Mouse (Mus musculus): ENCODE measurements around the gene Gpr108.

DNA sequence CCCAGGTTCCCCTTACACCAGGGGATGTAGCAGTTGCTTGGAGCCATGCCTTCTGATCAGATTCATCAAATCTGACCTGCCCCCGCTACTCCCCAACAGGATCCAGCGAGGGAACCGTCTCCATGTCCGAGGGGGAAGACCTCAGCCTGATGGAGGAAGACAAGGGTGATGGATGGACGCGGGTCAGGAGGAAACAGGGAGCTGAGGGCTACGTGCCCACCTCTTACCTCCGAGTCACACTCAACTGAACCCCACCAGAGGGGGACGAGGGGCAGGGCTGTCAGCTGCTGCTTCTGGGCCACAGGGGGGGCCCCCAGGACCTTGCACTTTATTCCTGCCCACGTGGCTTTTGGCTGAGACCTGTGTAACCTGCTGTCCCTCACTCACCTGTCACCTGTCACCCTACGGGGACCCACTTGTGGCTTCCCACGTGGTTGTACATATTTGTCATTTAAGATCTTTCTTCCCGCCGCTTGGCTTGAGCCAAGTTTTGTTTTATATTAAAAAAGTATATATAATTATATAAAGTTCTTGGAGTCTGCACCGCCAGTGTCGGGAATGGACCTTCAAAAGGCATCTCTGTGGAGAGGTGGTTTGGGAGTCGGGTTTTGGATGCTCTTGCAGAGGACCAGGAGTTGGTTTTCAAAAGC lies 14.8 kb upstream of the Gpr108 start:
- TF ChIP-seq CTCF (IDR thresholded peaks at IDR 0.05; ENCODE audit: low read depth, low read length) (no peak), POLR2A (IDR thresholded peaks at IDR 0.05; ENCODE audit: borderline replicate concordance, low read depth, low read length) (no peak)
